Mouse (Mus musculus) brain, embryonic 14.5 days (tissue): ENCODE results near the gene Tmem135.

ENCODE experiments used
- CTCF ChIP-seq: fragments of 200-500 bp; IDR thresholded peaks from 2 replicates; pipeline ENCODE4 v1.5.1; 2012; ENCODE audit warnings: inconsistent platforms, mild to moderate bottlenecking, moderate library complexity, borderline replicate concordance; ENCODE audit not compliant: insufficient read depth, insufficient read length; ENCODE audit errors: extremely low read depth
- POLR2A ChIP-seq: fragments of 200-500 bp; IDR thresholded peaks from 2 replicates; pipeline ENCODE4 v1.6.1; 2012; ENCODE audit warnings: mild to moderate bottlenecking, inconsistent platforms, borderline replicate concordance; ENCODE audit not compliant: poor library complexity, insufficient read depth, insufficient read length, severe bottlenecking; ENCODE audit errors: extremely low read depth

GRCm38 (mm10) chr7:89367643-89368042 lies 36.4 kb downstream of the Tmem135 start:
- TF ChIP-seq CTCF (no peak), POLR2A (no peak)
